Mouse (Mus musculus) common myeloid progenitor, adult 5-6 weeks (primary cell): ENCODE data around the gene Csnk2a2. TPM values are rescaled to one million over a fixed set of nuclear protein-coding genes. Genes with fewer than 3 reads are reported as not detected.

Experiments
- ATAC-seq: replicated peaks from 2 replicates; pipeline ENCODE4 v1.8.0; 2016; ENCODE audit warnings: low read depth, mild to moderate bottlenecking, moderate TSS enrichment, inconsistent platforms; ENCODE audit not compliant: poor library complexity, severe bottlenecking
- total RNA-seq: library from RNA; stranded (forward); fragments of 200-1000, 187-1606 nt; gene quantifications from 2 replicates; pipeline ENCODE4 v1.2.3, GENCODE M21; 2017

Gene Csnk2a2
- 38.8 and 41.4 TPM in 2 replicates for total RNA-seq

DNA sequence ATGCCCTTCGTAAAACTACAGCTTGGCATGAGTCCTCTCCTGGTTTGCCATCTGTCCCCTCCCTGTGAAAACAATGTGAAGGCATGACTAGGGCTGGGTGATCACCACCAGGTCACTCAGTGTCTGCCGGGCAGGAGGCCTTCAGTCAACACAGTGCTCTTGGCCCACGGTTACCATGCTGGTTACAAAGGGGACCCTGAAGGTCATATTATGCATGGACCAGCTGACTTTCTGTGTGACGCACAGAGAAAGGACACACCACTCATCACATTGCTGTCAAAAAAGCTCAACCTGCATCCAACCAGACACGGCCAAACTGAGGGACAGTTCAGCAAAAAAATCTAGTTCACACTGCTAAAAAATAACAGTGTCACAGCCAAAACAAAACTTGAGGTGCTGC, at the start of gene Csnk2a2:
Csnk2a2 (minus strand) TSS at position 34 of the 400 bp plus-strand sequence.
- ATAC-seq = no peak

DNA sequence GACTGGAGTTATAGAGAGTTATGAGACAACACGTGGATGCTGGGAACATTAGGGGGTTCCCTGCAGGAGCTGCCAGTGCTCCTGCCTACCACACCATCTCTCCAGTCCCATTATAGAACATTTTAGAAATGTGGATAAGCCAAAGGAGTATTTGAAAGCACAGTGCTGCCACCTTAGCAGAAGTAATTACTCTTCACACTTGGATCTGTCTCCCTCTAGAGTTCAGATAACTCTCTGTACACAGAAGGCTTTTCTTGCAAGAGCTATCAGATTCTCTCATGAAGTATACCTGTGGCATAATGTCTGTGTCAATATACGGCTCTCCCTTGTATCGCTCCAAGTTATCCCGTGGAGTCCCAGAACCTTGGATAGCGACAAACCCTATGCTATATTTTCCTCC, 49.6 kb upstream of the Csnk2a2 start:
- no peak for ATAC-seq

DNA sequence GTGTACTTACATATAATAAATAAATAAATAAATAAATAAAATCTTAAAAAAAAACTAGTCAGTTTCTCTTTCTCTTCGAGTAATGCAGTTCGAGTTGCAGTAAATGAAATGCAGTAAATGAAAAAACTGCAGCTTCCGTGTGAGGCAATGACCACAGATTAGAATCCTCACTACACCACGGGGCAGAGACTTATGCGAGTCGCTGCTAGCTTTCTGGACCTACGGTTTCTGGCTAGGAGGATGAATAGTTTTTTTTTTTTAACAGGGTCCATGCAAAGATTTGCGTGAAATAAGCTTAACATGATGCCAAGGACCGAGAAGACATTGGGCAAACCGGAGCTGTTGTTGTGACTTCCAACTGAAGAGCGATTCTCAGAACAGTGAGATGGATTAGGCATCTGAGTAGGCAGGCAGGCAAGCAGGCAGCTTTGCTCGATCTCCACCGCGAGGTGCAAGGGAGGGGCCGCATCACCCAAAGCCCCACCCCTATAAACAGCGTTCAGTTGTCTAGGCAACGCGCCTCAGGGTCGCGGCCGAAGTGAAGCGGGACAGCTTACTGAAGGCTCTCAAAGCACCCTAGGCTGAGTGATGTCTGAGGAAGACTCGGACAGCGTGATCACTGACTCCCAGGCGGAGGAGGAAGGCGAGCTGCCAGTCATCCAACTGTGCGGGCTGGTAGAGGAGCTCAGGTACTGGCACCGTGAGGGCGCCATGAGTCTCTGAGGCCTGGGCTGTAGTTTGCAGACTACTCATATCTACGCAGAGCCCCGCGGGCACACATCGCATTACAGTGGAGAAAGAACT, 43.9 kb upstream of the Csnk2a2 start, which contains the start of gene Ccdc113:
Ccdc113 (plus strand) TSS at position 502 of the 804 bp plus-strand sequence.
- ATAC-seq = peak; percentile 93

GRCm38 (mm10) chr8:95532206-95532605, 42.4 kb upstream of the Csnk2a2 start:
- no peak for ATAC-seq

DNA sequence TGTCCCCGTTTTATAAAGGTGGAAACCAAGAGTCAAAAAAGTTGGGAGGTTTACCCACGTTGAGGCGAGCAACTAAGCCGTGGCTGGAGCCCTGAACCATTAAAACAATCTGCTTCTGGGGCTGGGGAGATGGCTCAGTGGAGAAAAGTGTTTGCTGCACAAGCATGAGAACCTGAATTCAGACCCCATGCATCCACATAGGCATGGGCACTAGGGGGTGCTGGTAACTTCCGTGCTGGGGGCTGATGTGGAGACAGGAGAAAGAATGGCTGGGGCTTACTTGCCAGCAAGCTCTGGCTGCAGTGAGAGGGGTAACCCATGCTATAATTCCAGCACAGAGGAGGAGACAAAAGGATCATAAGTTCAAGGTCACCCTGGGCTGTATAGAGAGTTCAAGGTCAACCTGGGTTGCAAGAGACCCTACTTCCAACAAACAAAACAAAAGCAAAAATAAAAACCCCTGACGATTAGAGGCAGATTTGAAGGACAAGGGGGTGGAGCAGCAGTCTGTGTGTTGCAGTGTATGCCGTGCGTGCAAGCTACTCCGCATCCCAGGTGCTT, 39.0 kb upstream of the Csnk2a2 start:
- ATAC-seq = no peak

DNA sequence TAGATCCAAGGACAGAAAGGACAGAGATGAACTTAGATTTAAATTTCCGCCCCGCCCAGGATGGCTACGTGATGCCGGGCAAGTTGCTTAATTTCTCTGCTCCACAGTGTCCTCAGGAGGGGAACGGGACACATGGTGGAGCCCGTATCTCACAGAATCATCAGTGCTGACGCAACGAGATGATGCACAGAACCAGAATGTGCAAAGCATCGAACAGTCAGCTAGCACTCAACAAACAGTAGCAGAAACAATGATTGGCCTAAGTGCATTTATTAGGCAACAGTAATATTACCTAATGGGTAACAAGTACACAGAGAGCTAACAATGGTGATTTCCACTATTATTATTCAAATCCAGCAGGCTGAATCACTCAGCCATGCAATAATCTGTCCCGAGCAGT, 38.4 kb upstream of the Csnk2a2 start:
- no peak for ATAC-seq

- no peak for ATAC-seq
Measured at GRCm38 (mm10) chr8:95523991-95524390, 34.2 kb upstream of the Csnk2a2 start.

DNA sequence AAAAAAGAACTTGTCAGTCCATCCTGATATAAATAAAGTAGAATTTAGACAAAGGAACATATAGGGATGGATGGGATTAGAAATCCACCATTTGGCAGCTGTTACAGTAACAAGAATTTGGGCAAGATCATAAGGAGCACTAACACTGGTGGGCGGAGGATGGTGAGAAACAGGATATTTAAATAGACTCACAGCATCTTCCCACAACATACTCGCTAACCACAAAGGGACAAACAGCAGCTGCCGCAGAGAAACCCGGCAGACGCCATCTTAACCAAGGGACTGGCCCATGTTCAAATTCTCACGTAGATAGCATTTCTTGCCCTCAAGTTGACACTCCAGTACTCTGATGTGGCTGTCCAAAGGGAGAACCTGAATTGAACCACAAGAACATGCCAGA, 27.1 kb upstream of the Csnk2a2 start:
- ATAC-seq = no peak

- ATAC-seq = no peak
Measured at GRCm38 (mm10) chr8:95513219-95513618, 23.4 kb upstream of the Csnk2a2 start.

DNA sequence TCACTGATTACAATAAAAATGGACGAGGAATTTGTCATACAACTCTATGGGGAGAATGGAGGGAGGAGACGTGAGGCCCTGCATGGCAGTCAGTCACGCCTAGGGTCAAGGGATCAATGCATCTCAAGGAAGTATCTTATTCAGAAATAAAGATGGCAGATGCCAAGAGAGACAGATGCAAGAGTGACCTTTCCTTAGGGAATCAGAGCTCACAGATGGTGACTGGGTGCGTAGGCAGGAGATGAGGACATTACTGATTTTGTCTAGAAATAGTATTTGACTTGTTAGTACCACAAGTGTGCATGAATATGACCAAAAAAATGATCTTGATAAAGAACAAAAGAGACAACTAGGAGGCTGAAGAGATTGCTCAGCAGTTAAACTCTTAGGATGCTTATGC, 22.4 kb upstream of the Csnk2a2 start:
- no peak for ATAC-seq

GRCm38 (mm10) chr8:95506245-95506644, 16.4 kb upstream of the Csnk2a2 start:
- ATAC-seq = no peak

- ATAC-seq = no peak
Measured at GRCm38 (mm10) chr8:95505606-95506005, 15.8 kb upstream of the Csnk2a2 start.

GRCm38 (mm10) chr8:95504835-95505234, 15.0 kb upstream of the Csnk2a2 start:
- ATAC-seq = no peak

- no peak for ATAC-seq
Measured at GRCm38 (mm10) chr8:95502431-95502830, 12.6 kb upstream of the Csnk2a2 start.

DNA sequence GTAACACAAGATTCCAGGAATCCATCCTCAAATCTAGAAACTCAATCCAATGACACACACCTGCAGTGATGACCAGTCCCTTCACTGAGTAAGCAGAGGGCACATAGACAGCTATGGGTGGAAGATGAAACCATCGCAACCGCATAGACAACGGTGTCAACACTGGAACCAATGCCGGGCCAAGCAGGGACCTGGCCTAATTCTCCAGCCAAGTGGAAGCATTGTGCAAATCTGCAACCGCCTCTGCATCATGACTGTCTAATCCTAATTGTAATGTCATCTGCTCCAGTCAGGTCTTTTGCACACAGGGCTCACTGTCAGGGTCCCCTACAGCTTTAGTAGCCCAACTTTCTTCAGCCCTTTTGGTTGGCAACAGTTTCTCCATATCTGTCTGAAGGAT, 10.6 kb upstream of the Csnk2a2 start:
- ATAC-seq = no peak

DNA sequence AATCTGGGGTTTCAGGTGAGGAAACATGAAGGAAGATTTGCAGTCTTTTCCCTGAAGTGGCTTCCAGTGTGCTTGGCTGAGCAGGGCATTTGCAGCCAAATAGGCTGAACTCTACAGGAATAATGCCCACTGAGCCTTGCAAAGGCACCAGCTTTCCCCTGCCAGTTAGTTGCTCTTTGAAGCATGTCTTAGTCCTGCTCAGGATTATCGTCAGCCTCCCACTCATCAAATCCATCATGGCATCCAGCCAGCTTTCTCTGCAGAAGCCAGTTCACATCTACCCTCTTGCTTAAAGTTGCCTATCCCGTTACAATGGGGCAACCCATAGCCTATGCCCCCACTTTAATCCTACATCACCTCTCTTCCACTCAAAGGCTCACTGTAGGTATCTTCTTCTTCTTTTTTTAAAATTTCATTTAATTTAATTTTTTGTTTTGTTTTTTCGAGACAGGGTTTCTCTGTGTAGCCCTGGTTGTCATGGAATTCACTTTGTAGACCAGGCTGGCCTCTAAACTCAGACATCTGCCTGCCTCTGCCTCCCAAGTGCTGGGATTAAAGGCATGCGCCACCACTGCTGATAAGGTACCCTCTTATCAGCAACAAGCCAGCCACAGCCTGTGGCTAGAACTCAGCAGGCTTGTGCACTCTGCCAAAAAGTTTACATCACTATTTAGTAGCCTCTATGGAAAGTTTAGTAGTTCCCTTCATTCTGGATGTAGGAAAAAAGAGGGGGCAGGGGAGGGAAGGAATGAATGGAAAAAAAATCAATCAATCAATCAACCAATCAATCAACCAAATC, 9.6 kb upstream of the Csnk2a2 start:
- ATAC-seq = no peak

DNA sequence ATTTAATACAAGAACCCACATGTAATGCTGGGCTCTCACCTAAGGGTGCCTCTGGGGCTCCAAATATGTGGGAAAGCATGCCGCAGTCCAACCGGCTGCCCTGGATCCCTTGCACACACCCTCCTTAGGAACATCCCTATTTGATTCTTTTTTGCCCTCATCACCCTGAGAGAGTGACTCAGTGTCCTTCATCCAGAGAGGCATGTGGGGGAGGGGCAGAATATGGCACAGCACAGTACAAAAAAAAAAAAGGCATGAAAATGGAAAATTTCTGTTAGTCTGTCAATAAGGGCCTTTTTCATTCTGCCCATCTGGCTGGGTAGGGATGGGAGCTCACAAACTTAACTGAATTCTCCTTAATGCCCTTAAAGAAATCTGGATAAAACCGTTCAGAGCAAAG, 8.0 kb upstream of the Csnk2a2 start:
- no peak for ATAC-seq

DNA sequence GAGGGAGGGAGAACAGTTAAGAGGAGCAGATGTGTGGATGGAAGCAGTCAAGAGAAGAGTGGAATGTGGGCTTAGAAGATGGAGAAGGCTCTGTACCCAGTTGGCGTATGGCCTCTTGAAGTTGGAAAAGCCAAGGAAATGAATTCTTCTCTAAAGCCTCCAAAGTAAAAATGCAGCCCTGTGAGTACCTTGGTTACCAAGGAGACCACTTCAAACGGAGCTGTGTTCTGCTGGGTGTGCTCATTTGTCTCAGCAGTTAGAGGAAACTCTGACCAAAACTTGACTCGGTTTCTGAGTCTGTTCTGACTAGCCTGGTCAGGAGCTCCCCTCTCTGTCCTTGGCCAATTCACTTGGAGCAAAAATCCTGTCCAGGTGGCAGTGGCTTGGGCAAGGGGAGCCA, 6.6 kb upstream of the Csnk2a2 start:
- ATAC-seq = no peak

DNA sequence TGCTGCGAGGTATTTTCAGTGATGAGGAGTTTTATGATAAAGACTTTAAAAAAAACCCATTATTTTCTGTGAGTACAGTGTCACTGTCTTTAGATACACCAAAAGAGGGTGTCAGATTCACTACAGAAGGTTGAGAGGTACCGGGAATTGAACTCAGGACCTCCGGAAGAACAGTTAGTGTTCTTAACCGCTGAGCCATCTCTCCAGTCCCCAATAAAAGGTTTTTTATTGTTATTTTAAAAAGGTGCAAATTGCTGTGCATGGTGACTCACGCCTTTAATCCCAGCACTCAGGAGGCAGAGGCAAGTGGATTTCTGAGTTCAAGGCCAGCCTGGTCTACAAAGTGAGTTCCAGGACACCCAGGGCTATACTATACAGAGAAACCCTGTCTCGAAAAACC, 5.6 kb upstream of the Csnk2a2 start:
- ATAC-seq = no peak

- no peak for ATAC-seq
Measured at GRCm38 (mm10) chr8:95492057-95492456, 2.2 kb upstream of the Csnk2a2 start.
